Mouse (Mus musculus) hindbrain, embryonic 13.5 days (tissue): Measurements from ENCODE around the gene Gab2. TPM values are rescaled to one million over a fixed set of nuclear protein-coding genes. Genes with fewer than 3 reads are reported as not detected.

ENCODE experiments used
- ATAC-seq: fragments of 200-750 bp; cut with Nextera tagmentation; 2 replicates; pipeline ENCODE4 v1.8.0; 2017; ENCODE audit warnings: moderate TSS enrichment; ENCODE audit not compliant: low FRiP score
- H3K27ac ChIP-seq: fragments of 300-500 bp; sonication (generic); 2 replicates; pipeline ENCODE4 v1.5.1; 2015; ENCODE audit warnings: inconsistent platforms, mild to moderate bottlenecking, moderate library complexity
- H3K27me3 ChIP-seq: fragments of 300-500 bp; sonication (generic); 2 replicates; pipeline ENCODE4 v1.6.1; 2015; ENCODE audit warnings: mild to moderate bottlenecking, inconsistent platforms
- H3K36me3 ChIP-seq: fragments of 300-500 bp; sonication (generic); 2 replicates; pipeline ENCODE4 v1.6.1; 2015; ENCODE audit warnings: mild to moderate bottlenecking, inconsistent platforms
- H3K4me1 ChIP-seq: fragments of 300-500 bp; sonication (generic); replicated peaks from 2 replicates; pipeline ENCODE4 v1.6.1; 2015; ENCODE audit warnings: inconsistent platforms
- H3K4me2 ChIP-seq: fragments of 300-500 bp; sonication (generic); 2 replicates; pipeline ENCODE4 v1.6.1; 2015; ENCODE audit warnings: inconsistent platforms, mild to moderate bottlenecking, moderate library complexity
- H3K4me3 ChIP-seq: fragments of 300-500 bp; sonication (generic); 2 replicates; pipeline ENCODE4 v1.5.1; 2015; ENCODE audit warnings: mild to moderate bottlenecking, inconsistent platforms
- H3K9ac ChIP-seq: fragments of 300-500 bp; sonication (generic); 2 replicates; pipeline ENCODE4 v1.6.1; 2015; ENCODE audit warnings: mild to moderate bottlenecking, inconsistent platforms
- H3K9me3 ChIP-seq: fragments of 300-500 bp; sonication (generic); 2 replicates; pipeline ENCODE4 v1.6.1; 2016; ENCODE audit warnings: inconsistent platforms
- WGBS: fragments of 180-500 bp; shearing (Covaris S2); methylation state at CpG from one replicate; pipeline ENCODE4 v1.1.7; 2015; 5-methylcytosine and 5-hydroxymethylcytosine counted together
- polyA plus RNA-seq: library from polyadenylated mRNA; unstranded; fragments of >200 nt; fragmentation: Nextera tagmentation; extraction: Ambion mirVana; gene quantifications from 2 replicates; pipeline ENCODE4 v1.2.1, GENCODE M21; 2015

The Gab2 gene
- polyA plus RNA-seq, 1 experiment from 2014 or later, result 15.9 TPM

- no peaks in the 10 kb centered on the region for H3K9me3 ChIP-seq
- no peaks in the 10 kb centered on the region for H3K36me3 ChIP-seq
- ATAC-seq, result no peak
- H3K4me3 ChIP-seq, result no peak overlapping the region
- H3K27ac ChIP-seq, result no peak overlapping the region
- H3K27me3 ChIP-seq, result no peaks in the 10 kb centered on the region
- no peak overlapping the region for H3K4me2 ChIP-seq
- H3K4me1 ChIP-seq, result peaks cover 16% of the 10 kb centered on the region
- H3K9ac ChIP-seq, result no peak overlapping the region
- WGBS, result 82% methylated on average over 2 of the region's 2 CpGs
Observed at GRCm38 (mm10) chr7:97154756-97155487, 73.5 kb downstream of the Gab2 start.

- no peaks in the 10 kb centered on the region for H3K4me1 ChIP-seq
- no peaks in the 10 kb centered on the region for H3K9me3 ChIP-seq
- H3K36me3 ChIP-seq, result no peaks in the 10 kb centered on the region
- 56% methylated on average over 1 of the region's 1 CpGs for WGBS
- no peak overlapping the region for H3K4me2 ChIP-seq
- no peak overlapping the region for H3K27ac ChIP-seq
- H3K9ac ChIP-seq, result no peak overlapping the region
- H3K4me3 ChIP-seq, result no peak overlapping the region
- H3K27me3 ChIP-seq, result no peaks in the 10 kb centered on the region
- ATAC-seq, result no peak
Observed at GRCm38 (mm10) chr7:97164261-97164660, 82.9 kb downstream of the Gab2 start.

DNA sequence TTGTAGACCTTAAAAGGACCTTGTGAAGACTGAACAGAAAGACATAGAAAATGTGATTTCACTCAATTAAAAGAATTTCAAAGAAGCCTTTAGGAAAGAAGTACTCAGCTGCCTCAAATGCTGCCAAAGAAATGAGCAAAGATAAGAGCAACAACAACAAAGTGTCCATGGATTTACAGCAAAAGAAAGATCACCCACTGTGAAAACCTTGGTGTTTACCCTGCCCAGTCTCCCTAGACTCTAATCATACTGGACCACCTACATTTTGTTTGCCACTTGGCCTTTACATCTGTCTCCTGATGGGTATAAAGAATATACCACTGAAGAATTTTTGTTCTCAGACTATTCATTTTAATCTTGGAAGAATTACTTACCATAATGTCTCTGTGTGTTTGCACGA, 89.7 kb downstream of the Gab2 start:
- H3K4me3 ChIP-seq, result no peak overlapping the region
- H3K4me1 ChIP-seq, result 0 out of 2 replicates have a peak, but pooled peaks cover 3% of the 10 kb centered on the region
- H3K9ac ChIP-seq, result no peak overlapping the region
- no peaks in the 10 kb centered on the region for H3K36me3 ChIP-seq
- no peaks in the 10 kb centered on the region for H3K27me3 ChIP-seq
- no peak overlapping the region for H3K4me2 ChIP-seq
- H3K27ac ChIP-seq, result no peak overlapping the region
- no peak for ATAC-seq
- H3K9me3 ChIP-seq, result no peaks in the 10 kb centered on the region
- 85% methylated on average over 1 of the region's 1 CpGs for WGBS

- 0 out of 2 replicates have a peak, but pooled peaks cover 3% of the 10 kb centered on the region for H3K4me1 ChIP-seq
- H3K27ac ChIP-seq, result peak overlapping the region; percentile 2
- H3K4me3 ChIP-seq, result no peak overlapping the region
- H3K27me3 ChIP-seq, result no peaks in the 10 kb centered on the region
- H3K36me3 ChIP-seq, result no peaks in the 10 kb centered on the region
- H3K9me3 ChIP-seq, result no peaks in the 10 kb centered on the region
- H3K9ac ChIP-seq, result no peak overlapping the region
- no peak overlapping the region for H3K4me2 ChIP-seq
- WGBS, result 83% methylated on average over 4 of the region's 4 CpGs
- ATAC-seq, result no peak
Observed at GRCm38 (mm10) chr7:97171719-97172118, 90.3 kb downstream of the Gab2 start.

GRCm38 (mm10) chr7:97172126-97172525, 90.7 kb downstream of the Gab2 start:
- H3K36me3 ChIP-seq, result no peaks in the 10 kb centered on the region
- 87% methylated on average over 3 of the region's 3 CpGs for WGBS
- ATAC-seq, result no peak

GRCm38 (mm10) chr7:97181931-97182330, 100.5 kb downstream of the Gab2 start:
- H3K4me2 ChIP-seq, result no peak overlapping the region
- H3K9me3 ChIP-seq, result no peaks in the 10 kb centered on the region
- no peak overlapping the region for H3K27ac ChIP-seq
- no peaks in the 10 kb centered on the region for H3K36me3 ChIP-seq
- H3K4me1 ChIP-seq, result peaks cover 9% of the 10 kb centered on the region; the same call in 1 of the 2 replicates
- ATAC-seq, result no peak
- no peaks in the 10 kb centered on the region for H3K27me3 ChIP-seq
- 95% methylated on average over 1 of the region's 1 CpGs for WGBS
- no peak overlapping the region for H3K4me3 ChIP-seq
- no peak overlapping the region for H3K9ac ChIP-seq

More at GRCm38 (mm10) chr7:97172126-97172525, 90.7 kb downstream of the Gab2 start:
- Histone ChIP-seq H3K4me2 (no peak overlapping the region), H3K27me3 (no peaks in the 10 kb centered on the region), H3K27ac (peak overlapping the region; percentile 2), H3K9ac (no peak overlapping the region), H3K4me3 (no peak overlapping the region), H3K4me1 (0 out of 2 replicates have a peak, but pooled peaks cover 3% of the 10 kb centered on the region), H3K9me3 (no peaks in the 10 kb centered on the region)

GRCm38 (mm10) chr7:97183426-97183825, 102.0 kb downstream of the Gab2 start:
- Histone ChIP-seq H3K4me3 (no peak overlapping the region), H3K9ac (no peak overlapping the region), H3K4me2 (no peak overlapping the region), H3K9me3 (no peaks in the 10 kb centered on the region), H3K27ac (no peak overlapping the region), H3K27me3 (no peaks in the 10 kb centered on the region), H3K4me1 (peaks cover 9% of the 10 kb centered on the region; the same call in 1 of the 2 replicates), H3K36me3 (no peaks in the 10 kb centered on the region)
- ATAC-seq, result no peak
- WGBS, result 22% methylated on average over 4 of the region's 4 CpGs

GRCm38 (mm10) chr7:97184005-97184404, 102.6 kb downstream of the Gab2 start:
- Histone ChIP-seq H3K9me3 (no peaks in the 10 kb centered on the region), H3K9ac (no peak overlapping the region), H3K36me3 (no peaks in the 10 kb centered on the region), H3K4me2 (no peak overlapping the region), H3K27me3 (no peaks in the 10 kb centered on the region), H3K27ac (no peak overlapping the region), H3K4me3 (no peak overlapping the region), H3K4me1 (peaks cover 9% of the 10 kb centered on the region; the same call in 1 of the 2 replicates)
- ATAC-seq, result no peak
- 58% methylated on average over 1 of the region's 1 CpGs for WGBS

GRCm38 (mm10) chr7:97187387-97188081, 106.1 kb downstream of the Gab2 start:
- no peaks in the 10 kb centered on the region for H3K36me3 ChIP-seq
- H3K4me1 ChIP-seq, result peaks cover 9% of the 10 kb centered on the region; the same call in 1 of the 2 replicates
- no peak overlapping the region for H3K9ac ChIP-seq
- no peak overlapping the region for H3K4me3 ChIP-seq
- H3K27me3 ChIP-seq, result no peaks in the 10 kb centered on the region
- no peaks in the 10 kb centered on the region for H3K9me3 ChIP-seq
- no peak for ATAC-seq
- WGBS, result 88% methylated on average over 2 of the region's 2 CpGs
- no peak overlapping the region for H3K27ac ChIP-seq
- no peak overlapping the region for H3K4me2 ChIP-seq

- no peak overlapping the region for H3K4me3 ChIP-seq
- WGBS, result 59% methylated on average over 1 of the region's 1 CpGs
- no peak overlapping the region for H3K4me2 ChIP-seq
- no peak overlapping the region for H3K27ac ChIP-seq
- H3K4me1 ChIP-seq, result peaks cover under 1% of the 10 kb centered on the region; the same call in 1 of the 2 replicates
- ATAC-seq, result no peak
- H3K27me3 ChIP-seq, result no peaks in the 10 kb centered on the region
- no peak overlapping the region for H3K9ac ChIP-seq
- no peaks in the 10 kb centered on the region for H3K9me3 ChIP-seq
- H3K36me3 ChIP-seq, result no peaks in the 10 kb centered on the region
Observed at GRCm38 (mm10) chr7:97189116-97189515, 107.7 kb downstream of the Gab2 start.

DNA sequence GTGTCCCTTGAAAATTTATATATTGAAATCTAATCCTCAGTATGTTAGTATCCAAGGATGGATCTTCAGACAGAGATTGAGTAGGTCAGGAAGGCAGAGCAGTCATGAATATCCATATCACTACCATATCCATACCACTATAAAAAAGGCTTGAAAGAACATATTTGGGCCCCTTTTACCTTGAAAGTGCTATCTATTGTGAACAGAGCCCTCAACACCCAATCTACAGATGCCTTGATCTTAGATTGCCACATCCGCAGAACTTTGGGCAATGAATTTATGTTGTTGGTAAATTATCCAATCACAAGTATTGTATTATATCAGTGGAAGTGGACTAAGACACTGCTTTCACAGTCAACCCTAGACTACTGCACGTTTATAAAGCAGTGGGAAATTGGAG, 122.5 kb downstream of the Gab2 start:
- Histone ChIP-seq H3K36me3 (no peaks in the 10 kb centered on the region), H3K27ac (no peak overlapping the region), H3K27me3 (no peaks in the 10 kb centered on the region), H3K9ac (no peak overlapping the region), H3K4me2 (no peak overlapping the region), H3K4me3 (no peak overlapping the region), H3K4me1 (no peaks in the 10 kb centered on the region), H3K9me3 (no peaks in the 10 kb centered on the region)
- no peak for ATAC-seq
- 81% methylated on average over 2 of the region's 2 CpGs for WGBS

- no peak for ATAC-seq
- Histone ChIP-seq H3K4me2 (no peak overlapping the region), H3K27me3 (no peaks in the 10 kb centered on the region), H3K27ac (no peak overlapping the region), H3K4me1 (no peaks in the 10 kb centered on the region), H3K9me3 (no peaks in the 10 kb centered on the region), H3K36me3 (no peaks in the 10 kb centered on the region), H3K9ac (no peak overlapping the region), H3K4me3 (no peak overlapping the region)
- 79% methylated on average over 1 of the region's 1 CpGs for WGBS
Observed at GRCm38 (mm10) chr7:97208811-97209549, 127.6 kb downstream of the Gab2 start.
